Mouse (Mus musculus) ES-Bruce4 (cell line): ENCODE measurements around the gene Map3k14. TPM values are rescaled to one million over a fixed set of nuclear protein-coding genes. Genes with fewer than 3 reads are reported as not detected.
A peak's percentile ranks its signal among the peaks of the same experiment; 100 is the strongest.

Source experiments
- H3K27ac ChIP-seq: 2 replicates; pipeline ENCODE4 v1.5.1; 2012; ENCODE audit warnings: low read length, inconsistent platforms; ENCODE audit not compliant: insufficient read depth
- H3K27me3 ChIP-seq: 2 replicates; pipeline ENCODE4 v1.6.1; 2012; ENCODE audit warnings: mild to moderate bottlenecking, low read length, inconsistent platforms; ENCODE audit not compliant: control insufficient read depth, poor library complexity, insufficient read depth, severe bottlenecking
- H3K36me3 ChIP-seq: 2 replicates; pipeline ENCODE4 v1.6.1; 2012; ENCODE audit warnings: inconsistent platforms, mild to moderate bottlenecking, low read length, moderate library complexity; ENCODE audit not compliant: control insufficient read depth, poor library complexity, insufficient read depth, severe bottlenecking
- H3K4me1 ChIP-seq: one replicate; pipeline ENCODE4 v1.8.1; 2011; ENCODE audit warnings: low read length; ENCODE audit not compliant: control insufficient read depth, insufficient read depth
- H3K4me3 ChIP-seq: 2 replicates; pipeline ENCODE4 v1.5.1; 2011; ENCODE audit warnings: low read depth, mild to moderate bottlenecking, low read length
- H3K9ac ChIP-seq: 2 replicates; pipeline ENCODE4 v1.6.1; 2012; ENCODE audit warnings: low read depth, mild to moderate bottlenecking, inconsistent platforms; ENCODE audit not compliant: poor library complexity, severe bottlenecking
- H3K9me3 ChIP-seq: replicated peaks from 2 replicates; pipeline ENCODE4 v1.6.1; 2012; ENCODE audit warnings: mild to moderate bottlenecking, low read length, inconsistent platforms; ENCODE audit not compliant: control insufficient read depth, poor library complexity, insufficient read depth, severe bottlenecking
- CTCF ChIP-seq: IDR thresholded peaks from one replicate; pipeline ENCODE4 v1.8.1; 2011; ENCODE audit warnings: low read depth, low read length
- EP300 ChIP-seq: IDR thresholded peaks from 2 replicates; pipeline ENCODE4 v1.6.1; 2011; ENCODE audit warnings: low read depth, low read length; ENCODE audit not compliant: insufficient read depth
- POLR2A ChIP-seq: IDR thresholded peaks from one replicate; pipeline ENCODE4 v1.8.1; 2011; ENCODE audit warnings: low read length; ENCODE audit not compliant: insufficient read depth
- polyA plus RNA-seq: library from polyadenylated mRNA; stranded (reverse); fragments of >200 nt; gene quantifications from 2 replicates; pipeline ENCODE4 v1.2.4, GENCODE M21; 2011; ENCODE audit warnings: low read depth; ENCODE audit not compliant: missing spikeins, insufficient read depth, insufficient read length

Gene Map3k14
- polyA plus RNA-seq, 1 experiment: 2.2 TPM

- no peak overlapping the region for H3K27ac ChIP-seq
- no peak for TF ChIP-seq POLR2A
- TF ChIP-seq CTCF: no peak
- TF ChIP-seq EP300: no peak
- peak overlapping the region; percentile 84 for H3K9ac ChIP-seq
- H3K9me3 ChIP-seq: no peaks in the 10 kb centered on the region
- H3K36me3 ChIP-seq: no peaks in the 10 kb centered on the region
- H3K4me3 ChIP-seq: no peak overlapping the region
- peaks cover 9% of the 10 kb centered on the region for H3K27me3 ChIP-seq
- H3K4me1 ChIP-seq: no peaks in the 10 kb centered on the region
Observed at GRCm38 (mm10) chr11:103170111-103170493, 97.2 kb downstream of the Map3k14 start.

Other genes starting within 250 kb of the Map3k14 start
- gene Nmt1, start 239.3 kb downstream of the Map3k14 start, polyA plus RNA-seq: 101 TPM in 2 replicates
- gene Dcakd, start 239.1 kb downstream of the Map3k14 start, polyA plus RNA-seq: 120 and 134 TPM in 2 replicates
- gene Plcd3, start 165.8 kb downstream of the Map3k14 start, polyA plus RNA-seq: 14.7 and 17.5 TPM in 2 replicates
- 15.0 and 19.4 TPM in 2 replicates for gene Acbd4, start 165.8 kb downstream of the Map3k14 start, polyA plus RNA-seq
- gene Hexim1, start 151.2 kb downstream of the Map3k14 start, polyA plus RNA-seq: 17.2 and 20.1 TPM in 2 replicates
- gene Hexim2, start 135.0 kb downstream of the Map3k14 start, polyA plus RNA-seq: 1.7 and 4.5 TPM in 2 replicates
- 1.7 and 4.9 TPM in 2 replicates for gene Fmnl1, start 96.4 kb downstream of the Map3k14 start, polyA plus RNA-seq
- 2.0 and 2.2 TPM in 2 replicates for gene 1700023F06Rik, start 58.9 kb downstream of the Map3k14 start, polyA plus RNA-seq
- not detected in 2 replicates for gene Spata32, start 49.0 kb downstream of the Map3k14 start, polyA plus RNA-seq
- gene Arhgap27, start 96.2 kb upstream of the Map3k14 start, polyA plus RNA-seq: 8.5 and 9.8 TPM in 2 replicates
- 20.8 and 22.0 TPM in 2 replicates for gene Plekhm1, start 145.2 kb upstream of the Map3k14 start, polyA plus RNA-seq
- gene Lrrc37a, start 237.1 kb upstream of the Map3k14 start, polyA plus RNA-seq: not detected in 2 replicates